Mouse (Mus musculus): ENCODE data around the gene Henmt1. TPM values are rescaled to one million over a fixed set of nuclear protein-coding genes. Genes with fewer than 3 reads are reported as not detected.

The Henmt1 gene
- polyA plus RNA-seq (2015; fragmentation: Nextera tagmentation; extraction: Ambion mirVana) = not detected in 2 replicates

- H3K9me3 ChIP-seq (replicated peaks) = no peaks in the 10 kb centered on the region
- H3K27me3 ChIP-seq = peaks cover 6% of the 10 kb centered on the region; the same call in 1 of the 2 replicates
- 64% methylated on average over 5 of the region's 5 CpGs for WGBS (ENCODE audit: insufficient replicate concordance)
- no peak for ATAC-seq (ENCODE audit: insufficient read depth)
- no peak within 1 kb of the TSS for H3K27ac ChIP-seq (replicated peaks)
- 0 out of 2 replicates have a peak within 1 kb of the TSS, but pooled peaks have one; percentile 5 for H3K4me3 ChIP-seq (replicated peaks)
- H3K36me3 ChIP-seq (replicated peaks) = no peaks in the 10 kb centered on the region
- no peaks in the 10 kb centered on the region for H3K4me1 ChIP-seq (replicated peaks)
- H3K9ac ChIP-seq = no peak within 1 kb of the TSS
- peak within 1 kb of the TSS; percentile 48 for H3K4me2 ChIP-seq
Measured at GRCm38 (mm10) chr3:108939573-108939972, at the start of gene Henmt1. Gene Henmt1 (plus strand): TSS chr3:108939873.

- Histone ChIP-seq H3K4me2 (no peak within 1 kb of the TSS), H3K4me1 (replicated peaks) (peaks cover 14% of the 10 kb centered on the region), H3K9ac (no peak within 1 kb of the TSS), H3K27me3 (no peaks in the 10 kb centered on the region), H3K9me3 (replicated peaks) (no peaks in the 10 kb centered on the region), H3K4me3 (replicated peaks) (no peak within 1 kb of the TSS), H3K27ac (replicated peaks) (no peak within 1 kb of the TSS), H3K36me3 (replicated peaks) (no peaks in the 10 kb centered on the region)
- WGBS (ENCODE audit: insufficient replicate concordance) = 68% methylated on average over 1 of the region's 1 CpGs
- no peak for ATAC-seq (ENCODE audit: insufficient read depth)
Measured at GRCm38 (mm10) chr3:108889908-108890307, 49.8 kb upstream of the Henmt1 start, which contains the start of gene Fndc7. Gene Fndc7 (minus strand): TSS chr3:108890008.

GRCm38 (mm10) chr3:108892080-108892479, 47.6 kb upstream of the Henmt1 start:
- Histone ChIP-seq H3K27me3 (no peaks in the 10 kb centered on the region), H3K9me3 (replicated peaks) (no peaks in the 10 kb centered on the region), H3K27ac (replicated peaks) (no peak overlapping the region), H3K36me3 (replicated peaks) (no peaks in the 10 kb centered on the region), H3K4me2 (no peak overlapping the region), H3K9ac (no peak overlapping the region), H3K4me1 (replicated peaks) (no peaks in the 10 kb centered on the region), H3K4me3 (replicated peaks) (no peak overlapping the region)
- WGBS (ENCODE audit: insufficient replicate concordance) = 58% methylated on average over 1 of the region's 1 CpGs
- ATAC-seq (ENCODE audit: insufficient read depth) = no peak

- Histone ChIP-seq H3K27me3 (no peaks in the 10 kb centered on the region), H3K27ac (replicated peaks) (no peak overlapping the region), H3K4me2 (no peak overlapping the region), H3K9me3 (replicated peaks) (no peaks in the 10 kb centered on the region), H3K4me1 (replicated peaks) (no peaks in the 10 kb centered on the region), H3K36me3 (replicated peaks) (no peaks in the 10 kb centered on the region), H3K9ac (no peak overlapping the region), H3K4me3 (replicated peaks) (no peak overlapping the region)
- no peak for ATAC-seq (ENCODE audit: insufficient read depth)
- 38% methylated on average over 4 of the region's 4 CpGs for WGBS (ENCODE audit: insufficient replicate concordance)
Measured at GRCm38 (mm10) chr3:108892914-108893313, 46.8 kb upstream of the Henmt1 start.

- Histone ChIP-seq H3K4me2 (no peak overlapping the region), H3K27me3 (no peaks in the 10 kb centered on the region), H3K4me1 (replicated peaks) (peaks cover 7% of the 10 kb centered on the region), H3K9me3 (replicated peaks) (no peaks in the 10 kb centered on the region), H3K36me3 (replicated peaks) (peaks cover 21% of the 10 kb centered on the region), H3K27ac (replicated peaks) (no peak overlapping the region), H3K9ac (no peak overlapping the region), H3K4me3 (replicated peaks) (no peak overlapping the region)
- 86% methylated on average over 4 of the region's 4 CpGs for WGBS (ENCODE audit: insufficient replicate concordance)
- ATAC-seq (ENCODE audit: insufficient read depth) = no peak
Measured at GRCm38 (mm10) chr3:108898640-108899039, 41.0 kb upstream of the Henmt1 start.

GRCm38 (mm10) chr3:108900147-108900546, 39.5 kb upstream of the Henmt1 start:
- Histone ChIP-seq H3K4me2 (no peak overlapping the region), H3K27me3 (no peaks in the 10 kb centered on the region), H3K9ac (no peak overlapping the region), H3K27ac (replicated peaks) (no peak overlapping the region), H3K4me3 (replicated peaks) (no peak overlapping the region), H3K36me3 (replicated peaks) (peaks cover 36% of the 10 kb centered on the region), H3K9me3 (replicated peaks) (no peaks in the 10 kb centered on the region), H3K4me1 (replicated peaks) (peaks cover 11% of the 10 kb centered on the region)
- WGBS (ENCODE audit: insufficient replicate concordance) = 49% methylated on average over 3 of the region's 3 CpGs
- no peak for ATAC-seq (ENCODE audit: insufficient read depth)

- no peak for ATAC-seq (ENCODE audit: insufficient read depth)
- Histone ChIP-seq H3K9ac (no peak overlapping the region), H3K9me3 (replicated peaks) (no peaks in the 10 kb centered on the region), H3K4me3 (replicated peaks) (no peak overlapping the region), H3K27me3 (no peaks in the 10 kb centered on the region), H3K36me3 (replicated peaks) (peaks cover 42% of the 10 kb centered on the region), H3K4me1 (replicated peaks) (peaks cover 11% of the 10 kb centered on the region), H3K27ac (replicated peaks) (no peak overlapping the region), H3K4me2 (no peak overlapping the region)
- 83% methylated on average over 5 of the region's 5 CpGs for WGBS (ENCODE audit: insufficient replicate concordance)
Measured at GRCm38 (mm10) chr3:108900681-108901080, 39.0 kb upstream of the Henmt1 start.

- H3K36me3 ChIP-seq (replicated peaks) = peaks cover 53% of the 10 kb centered on the region
- H3K4me3 ChIP-seq (replicated peaks) = no peak overlapping the region
- no peak overlapping the region for H3K27ac ChIP-seq (replicated peaks)
- H3K27me3 ChIP-seq = no peaks in the 10 kb centered on the region
- no peak overlapping the region for H3K4me2 ChIP-seq
- WGBS (ENCODE audit: insufficient replicate concordance) = 38% methylated on average over 2 of the region's 2 CpGs
- no peaks in the 10 kb centered on the region for H3K9me3 ChIP-seq (replicated peaks)
- ATAC-seq (ENCODE audit: insufficient read depth) = no peak
- no peak overlapping the region for H3K9ac ChIP-seq
- peaks cover 11% of the 10 kb centered on the region for H3K4me1 ChIP-seq (replicated peaks)
Measured at GRCm38 (mm10) chr3:108902038-108902437, 37.6 kb upstream of the Henmt1 start.

- Histone ChIP-seq H3K9me3 (replicated peaks) (no peaks in the 10 kb centered on the region), H3K4me3 (replicated peaks) (no peak overlapping the region), H3K4me1 (replicated peaks) (peaks cover 11% of the 10 kb centered on the region), H3K27ac (replicated peaks) (no peak overlapping the region), H3K9ac (no peak overlapping the region), H3K4me2 (no peak overlapping the region), H3K27me3 (no peaks in the 10 kb centered on the region), H3K36me3 (replicated peaks) (peaks cover 62% of the 10 kb centered on the region)
- no peak for ATAC-seq (ENCODE audit: insufficient read depth)
- 71% methylated on average over 6 of the region's 6 CpGs for WGBS (ENCODE audit: insufficient replicate concordance)
Measured at GRCm38 (mm10) chr3:108902934-108903333, 36.7 kb upstream of the Henmt1 start.

- peak overlapping the region; percentile 94 for H3K9ac ChIP-seq
- no peak for ATAC-seq (ENCODE audit: insufficient read depth)
- H3K27me3 ChIP-seq = no peaks in the 10 kb centered on the region
- peak overlapping the region; percentile 88 for H3K4me3 ChIP-seq (replicated peaks)
- WGBS (ENCODE audit: insufficient replicate concordance) = under 1% methylated on average over 32 of the region's 32 CpGs
- peaks cover 25% of the 10 kb centered on the region for H3K4me1 ChIP-seq (replicated peaks)
- peak overlapping the region; percentile 99 for H3K27ac ChIP-seq (replicated peaks)
- peak overlapping the region; percentile 89 for H3K4me2 ChIP-seq
- H3K36me3 ChIP-seq (replicated peaks) = peaks cover 31% of the 10 kb centered on the region
- no peaks in the 10 kb centered on the region for H3K9me3 ChIP-seq (replicated peaks)
Measured at GRCm38 (mm10) chr3:108910303-108911080, 29.2 kb upstream of the Henmt1 start.

GRCm38 (mm10) chr3:108911081-108911547, 28.6 kb upstream of the Henmt1 start:
- ATAC-seq (ENCODE audit: insufficient read depth) = peak; percentile 86
- Histone ChIP-seq H3K9ac (peak overlapping the region; percentile 94), H3K4me1 (replicated peaks) (peaks cover 29% of the 10 kb centered on the region), H3K4me3 (replicated peaks) (peak overlapping the region; percentile 88), H3K27ac (replicated peaks) (peak overlapping the region; percentile 99), H3K9me3 (replicated peaks) (no peaks in the 10 kb centered on the region), H3K27me3 (no peaks in the 10 kb centered on the region), H3K4me2 (peak overlapping the region; percentile 89), H3K36me3 (replicated peaks) (peaks cover 26% of the 10 kb centered on the region)
- WGBS (ENCODE audit: insufficient replicate concordance) = under 1% methylated on average over 44 of the region's 44 CpGs

Measured in liver, embryonic 15.5 days (tissue).